12 mouse cellular contexts compared by ENCODE assay signal in the genomic region with DNA sequence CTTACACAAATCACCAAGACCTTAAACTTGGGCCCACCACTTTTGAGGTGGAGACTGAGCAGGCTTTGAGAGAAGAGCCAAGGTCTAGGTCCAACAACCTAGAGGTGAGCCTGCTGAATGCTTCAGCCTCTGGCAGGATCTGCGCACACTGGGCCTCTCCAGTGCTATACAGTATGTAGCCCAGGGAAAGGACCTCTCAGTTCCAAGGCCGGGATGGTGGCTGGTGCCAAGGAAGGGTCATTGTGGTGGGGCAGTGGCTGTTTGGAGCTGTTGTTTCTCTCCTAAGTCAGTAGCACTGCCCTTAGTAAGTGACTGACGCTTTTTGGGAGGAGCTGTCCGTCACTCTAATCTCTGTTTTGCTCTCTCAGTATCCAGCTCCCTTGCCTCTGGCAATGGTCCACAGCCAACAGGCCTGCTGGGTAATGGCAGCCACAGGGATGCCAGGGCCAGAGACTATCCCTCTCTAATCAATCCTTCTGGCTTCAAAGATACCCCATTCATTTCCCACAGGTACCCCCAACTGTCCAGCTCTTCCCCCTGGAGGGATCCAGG.
DNase-seq lines count a peak whose midpoint lies in the region; ATAC-seq lines count a peak whose summit lies in the region.
"Had no signal": no experiment of that assay in that cellular context is flagged by ENCODE, and none has a peak within 500 bp of the region (broad histone marks: within the 10 kb centered on the region; RNA-seq: fewer than 3 reads in every experiment).

No protein-coding gene starts in this region.

- H3K27me3 ChIP-seq in forebrain, embryonic 14.5 days (replicated peaks; ENCODE audit: control insufficient read depth, insufficient read depth, low read length): no peaks in the 10 kb centered on the region
- H3K27me3 ChIP-seq in hindbrain, embryonic 12.5 days: no peaks in the 10 kb centered on the region
- H3K27me3 ChIP-seq: liver, embryonic 13.5 days; megakaryocyte, embryonic 14.5 days; Patski; stomach, embryonic 15.5 days had no signal

- H3K36me3 ChIP-seq in forebrain, embryonic 14.5 days (ENCODE audit: control insufficient read depth, insufficient read depth, low read length): no peaks in the 10 kb centered on the region
- H3K36me3 ChIP-seq in hindbrain, embryonic 12.5 days: no peaks in the 10 kb centered on the region
- H3K36me3 ChIP-seq: liver, embryonic 13.5 days; stomach, embryonic 15.5 days had no signal

- WGBS in forebrain, embryonic 14.5 days: 38% methylated on average over 4 of the region's 4 CpGs
- WGBS in hindbrain, embryonic 12.5 days: 55% methylated on average over 4 of the region's 4 CpGs

- H3K9ac ChIP-seq in forebrain, embryonic 14.5 days (ENCODE audit: low read length): no peak overlapping the region
- no peak overlapping the region for H3K9ac ChIP-seq in hindbrain, embryonic 12.5 days
- H3K9ac ChIP-seq: liver, embryonic 13.5 days; stomach, embryonic 15.5 days had no signal

- no peak overlapping the region for H3K4me2 ChIP-seq in forebrain, embryonic 14.5 days (ENCODE audit: low read length)
- no peak overlapping the region for H3K4me2 ChIP-seq in hindbrain, embryonic 12.5 days (replicated peaks)
- H3K4me2 ChIP-seq: liver, embryonic 13.5 days; stomach, embryonic 15.5 days had no signal

- ATAC-seq in forebrain, embryonic 14.5 days: peak; percentile 33; the same call in 1 of the 2 replicates
- no peak for ATAC-seq in hindbrain, embryonic 12.5 days (ENCODE audit: low FRiP score)
- ATAC-seq in erythroid progenitor cell, adult 5-6 weeks (replicated peaks; ENCODE audit: low FRiP score, poor library complexity, severe bottlenecking): no peak
- ATAC-seq: Patski had no signal

- H3K4me1 ChIP-seq in forebrain, embryonic 14.5 days (ENCODE audit: control insufficient read depth, insufficient read depth, low read length): peaks cover 45% of the 10 kb centered on the region
- H3K4me1 ChIP-seq in hindbrain, embryonic 12.5 days: peaks cover 69% of the 10 kb centered on the region

- no peaks in the 10 kb centered on the region for H3K9me3 ChIP-seq in forebrain, embryonic 14.5 days (replicated peaks; ENCODE audit: control insufficient read depth, low read length)
- no peaks in the 10 kb centered on the region for H3K9me3 ChIP-seq in hindbrain, embryonic 12.5 days (replicated peaks)
- H3K9me3 ChIP-seq: liver, embryonic 13.5 days; megakaryocyte, embryonic 14.5 days; stomach, embryonic 15.5 days had no signal

- DNase-seq in adrenal gland, postnatal 10 days: peak; percentile 38
- no peak for DNase-seq in adrenal gland, postnatal 4 days (ENCODE audit: low spot score in 2 of 2)
- peak; percentile 31 for DNase-seq in 3T3-L1 (ENCODE audit: low read depth, low spot score)
- DNase-seq in forebrain, embryonic 14.5 days (ENCODE audit: low spot score): peak; percentile 70
- no peak for DNase-seq in right cerebral cortex, postnatal 36 days (ENCODE audit: low spot score in 2 of 2)
- DNase-seq in urinary bladder, postnatal 4 days (ENCODE audit: low spot score in 2 of 2): no peak
- DNase-seq: liver, embryonic 13.5 days had no signal

- H3K27ac ChIP-seq in forebrain, embryonic 14.5 days (ENCODE audit: low read depth, low read length): no peak overlapping the region; the same call in 1 of the 2 replicates
- H3K27ac ChIP-seq in hindbrain, embryonic 12.5 days: peak overlapping the region; percentile 60; the same call in 1 of the 2 replicates
- H3K27ac ChIP-seq: liver, embryonic 13.5 days; stomach, embryonic 15.5 days had no signal

- H3K4me3 ChIP-seq in forebrain, embryonic 14.5 days (ENCODE audit: low read depth, low read length): no peak overlapping the region
- no peak overlapping the region for H3K4me3 ChIP-seq in hindbrain, embryonic 12.5 days
- H3K4me3 ChIP-seq: liver, embryonic 13.5 days; megakaryocyte, embryonic 14.5 days; stomach, embryonic 15.5 days had no signal

Comparison
In these comparisons a context has a peak if more than half of its experiments do, and no peak if none do; other contexts are left out.
1. DNase-seq: peak in adrenal gland, postnatal 10 days (single experiment), 3T3-L1 (single experiment) and forebrain, embryonic 14.5 days (single experiment); none in adrenal gland, postnatal 4 days (0 of 2), right cerebral cortex, postnatal 36 days (0 of 2) and urinary bladder, postnatal 4 days (0 of 2).